Mouse (Mus musculus): ENCODE measurements at regions not wholly inside any gene's neighbourhood (a gene's known extent, or its start where the extent isn't known, plus 50 kb on each side); places are given as distances from the start of the nearest gene placed in this dataset.

DNA sequence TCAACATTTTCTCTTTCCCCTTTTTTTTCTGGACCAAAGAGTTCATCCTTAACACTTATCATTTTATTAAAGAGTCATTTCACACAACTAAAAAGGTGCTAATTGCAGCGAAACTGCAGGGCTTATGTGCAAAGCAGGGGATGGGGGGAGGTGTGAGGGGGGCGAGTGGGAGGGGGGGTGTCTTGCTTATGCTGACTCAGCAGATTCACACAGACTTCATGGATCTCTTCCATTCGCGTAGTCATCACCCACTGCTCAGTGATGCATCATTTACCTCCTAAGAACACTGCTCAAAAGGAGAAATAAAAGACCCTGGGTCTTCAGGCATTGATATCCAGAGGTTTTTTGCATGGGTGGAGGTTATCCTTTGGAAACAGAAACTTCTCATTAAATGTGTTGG lies 800.3 kb upstream of the Jmjd1c start:
- no peak; the same call in 1 of the 2 replicates for ATAC-seq (replicated peaks; ENCODE audit: low FRiP score)
- H3K9me3 ChIP-seq (ENCODE audit: control insufficient read depth, low read length): no peaks in the 10 kb centered on the region
- WGBS: 60% methylated on average over 4 of the region's 4 CpGs

DNA sequence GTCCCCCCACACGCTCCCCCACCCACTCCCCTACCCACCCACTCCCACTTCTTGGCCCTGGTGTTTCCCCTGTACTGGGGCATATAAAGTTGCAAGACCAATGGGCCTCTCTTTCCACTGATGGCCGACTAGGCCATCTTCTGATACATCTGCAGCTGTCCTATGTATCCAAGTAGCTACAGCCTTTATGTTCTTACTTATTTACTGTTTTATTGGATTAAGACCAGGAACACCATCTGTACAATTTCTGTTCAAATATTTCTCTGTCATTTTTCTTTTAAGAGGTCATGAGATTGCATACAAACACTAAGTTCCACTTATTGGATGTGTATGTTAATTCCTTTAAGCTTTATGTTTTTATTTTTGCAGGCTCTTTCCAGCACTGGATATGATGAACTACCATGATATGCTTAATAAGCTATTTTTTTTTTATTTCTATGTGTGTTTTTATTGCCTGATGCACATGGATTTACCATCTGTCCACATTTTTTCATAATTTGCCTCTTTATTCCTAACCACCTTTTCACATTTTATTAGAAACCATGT lies 792.6 kb upstream of the Jmjd1c start:
- Histone ChIP-seq H3K9ac (ENCODE audit: low read length) (no peak overlapping the region), H3K4me3 (ENCODE audit: low read depth, low read length) (no peak overlapping the region), H3K27me3 (ENCODE audit: control insufficient read depth, insufficient read depth, low read length) (no peaks in the 10 kb centered on the region), H3K4me2 (ENCODE audit: low read depth, low read length, severe bottlenecking) (no peak overlapping the region), H3K27ac (ENCODE audit: low read depth, low read length) (no peak overlapping the region), H3K9me3 (ENCODE audit: control insufficient read depth, low read length) (no peaks in the 10 kb centered on the region), H3K4me1 (replicated peaks; ENCODE audit: control insufficient read depth, insufficient read depth, low read length) (no peaks in the 10 kb centered on the region), H3K36me3 (ENCODE audit: control insufficient read depth, insufficient read depth, low read length) (no peaks in the 10 kb centered on the region)
- no peak for DNase-seq (ENCODE audit: low spot score)
- ATAC-seq (replicated peaks; ENCODE audit: low FRiP score): no peak
- WGBS: 82% methylated on average over 2 of the region's 2 CpGs

More for the DNA sequence above, 800.3 kb upstream of the Jmjd1c start:
- Histone ChIP-seq H3K4me3 (ENCODE audit: low read depth, low read length) (no peak overlapping the region), H3K4me1 (replicated peaks; ENCODE audit: control insufficient read depth, insufficient read depth, low read length) (no peaks in the 10 kb centered on the region), H3K27me3 (ENCODE audit: control insufficient read depth, insufficient read depth, low read length) (no peaks in the 10 kb centered on the region), H3K27ac (ENCODE audit: low read depth, low read length) (no peak overlapping the region), H3K9ac (ENCODE audit: low read length) (no peak overlapping the region), H3K4me2 (ENCODE audit: low read depth, low read length, severe bottlenecking) (no peak overlapping the region), H3K36me3 (ENCODE audit: control insufficient read depth, insufficient read depth, low read length) (no peaks in the 10 kb centered on the region)
- DNase-seq (ENCODE audit: low spot score): no peak

DNA sequence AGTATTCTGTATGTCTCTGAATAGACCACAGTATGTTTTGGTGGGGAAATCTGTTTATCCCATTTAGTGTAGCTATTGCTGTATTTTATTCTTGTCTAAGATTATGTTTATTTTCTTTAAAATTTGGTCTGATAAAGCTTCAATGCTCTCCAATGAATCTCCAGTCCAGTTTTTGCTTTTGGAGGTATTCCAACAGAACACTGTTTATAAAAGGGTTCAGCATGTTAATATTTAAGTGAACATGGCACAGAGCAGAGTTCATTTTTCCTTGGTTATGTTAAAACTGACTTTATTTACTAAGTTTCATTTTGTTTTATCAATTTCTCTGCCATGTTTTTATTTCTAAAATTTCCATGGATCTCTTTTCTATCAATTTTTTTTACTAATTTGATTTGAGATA lies 791.0 kb upstream of the Jmjd1c start:
- no peaks in the 10 kb centered on the region for H3K27me3 ChIP-seq (ENCODE audit: control insufficient read depth, insufficient read depth, low read length)
- H3K27ac ChIP-seq (ENCODE audit: low read depth, low read length): no peak overlapping the region
- H3K4me3 ChIP-seq (ENCODE audit: low read depth, low read length): no peak overlapping the region

DNA sequence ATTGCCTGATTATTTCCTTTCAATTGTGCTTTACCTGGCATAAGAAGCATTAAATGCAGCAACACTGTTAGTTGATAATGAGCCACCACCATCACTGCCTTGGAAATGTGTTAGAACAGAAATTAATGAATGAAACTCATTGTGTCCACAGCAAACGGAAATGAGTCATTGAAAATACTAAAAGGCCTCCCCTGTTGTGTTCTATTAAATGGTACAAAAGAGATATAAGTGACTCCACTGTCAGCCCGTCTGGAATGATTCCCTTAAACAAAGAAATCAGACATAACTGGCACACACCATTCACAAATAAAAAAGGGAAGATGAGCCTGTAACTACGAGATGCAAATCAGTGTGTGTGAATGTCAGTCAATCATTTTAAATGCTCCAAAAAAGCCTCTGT lies 764.8 kb upstream of the Jmjd1c start:
- Histone ChIP-seq H3K4me2 (ENCODE audit: low read depth, low read length, severe bottlenecking) (no peak overlapping the region), H3K4me3 (ENCODE audit: low read depth, low read length) (no peak overlapping the region), H3K27ac (ENCODE audit: low read depth, low read length) (no peak overlapping the region), H3K36me3 (ENCODE audit: control insufficient read depth, insufficient read depth, low read length) (no peaks in the 10 kb centered on the region), H3K9ac (ENCODE audit: low read length) (no peak overlapping the region), H3K27me3 (ENCODE audit: control insufficient read depth, insufficient read depth, low read length) (no peaks in the 10 kb centered on the region), H3K4me1 (replicated peaks; ENCODE audit: control insufficient read depth, insufficient read depth, low read length) (no peaks in the 10 kb centered on the region), H3K9me3 (ENCODE audit: control insufficient read depth, low read length) (no peaks in the 10 kb centered on the region)
- ATAC-seq (replicated peaks; ENCODE audit: low FRiP score) (no peak), DNase-seq (ENCODE audit: low spot score) (no peak)
- 38% methylated on average over 3 of the region's 3 CpGs for WGBS

More for the DNA sequence above, 791.0 kb upstream of the Jmjd1c start:
- DNase-seq (ENCODE audit: low spot score): no peak
- Histone ChIP-seq H3K9ac (ENCODE audit: low read length) (no peak overlapping the region), H3K9me3 (ENCODE audit: control insufficient read depth, low read length) (no peaks in the 10 kb centered on the region), H3K4me1 (replicated peaks; ENCODE audit: control insufficient read depth, insufficient read depth, low read length) (no peaks in the 10 kb centered on the region), H3K4me2 (ENCODE audit: low read depth, low read length, severe bottlenecking) (no peak overlapping the region), H3K36me3 (ENCODE audit: control insufficient read depth, insufficient read depth, low read length) (no peaks in the 10 kb centered on the region)
- ATAC-seq (replicated peaks; ENCODE audit: low FRiP score): no peak

DNA sequence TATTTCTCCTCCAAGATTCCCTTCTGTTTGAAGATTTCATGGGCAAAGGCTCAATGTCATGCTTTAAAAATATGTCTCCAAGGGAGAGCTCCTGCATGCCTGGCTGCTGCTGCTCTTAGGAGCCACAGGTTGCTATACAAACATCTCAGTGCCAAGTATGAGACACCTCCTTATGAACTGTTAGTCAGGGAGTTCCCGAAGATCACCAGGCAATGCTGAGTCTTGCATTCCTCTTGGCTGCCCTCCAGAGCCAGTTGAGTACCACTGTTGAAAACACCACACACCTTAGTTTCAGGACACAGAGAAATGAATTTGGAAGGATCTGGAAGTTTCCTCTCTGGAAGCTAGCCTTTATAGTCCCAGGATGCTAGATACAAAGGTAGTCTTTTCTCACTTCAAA lies 757.9 kb upstream of the Jmjd1c start:
- H3K4me2 ChIP-seq (ENCODE audit: low read depth, low read length, severe bottlenecking): no peak overlapping the region
- H3K4me1 ChIP-seq (replicated peaks; ENCODE audit: control insufficient read depth, insufficient read depth, low read length): no peaks in the 10 kb centered on the region
- ATAC-seq (replicated peaks; ENCODE audit: low FRiP score) (no peak), DNase-seq (ENCODE audit: low spot score) (no peak)
- no peaks in the 10 kb centered on the region for H3K36me3 ChIP-seq (ENCODE audit: control insufficient read depth, insufficient read depth, low read length)
- H3K4me3 ChIP-seq (ENCODE audit: low read depth, low read length): no peak overlapping the region
- H3K27ac ChIP-seq (ENCODE audit: low read depth, low read length): no peak overlapping the region
- WGBS: 89% methylated on average over 1 of the region's 1 CpGs
- no peaks in the 10 kb centered on the region for H3K9me3 ChIP-seq (ENCODE audit: control insufficient read depth, low read length)
- H3K27me3 ChIP-seq (ENCODE audit: control insufficient read depth, insufficient read depth, low read length): no peaks in the 10 kb centered on the region
- no peak overlapping the region for H3K9ac ChIP-seq (ENCODE audit: low read length)

DNA sequence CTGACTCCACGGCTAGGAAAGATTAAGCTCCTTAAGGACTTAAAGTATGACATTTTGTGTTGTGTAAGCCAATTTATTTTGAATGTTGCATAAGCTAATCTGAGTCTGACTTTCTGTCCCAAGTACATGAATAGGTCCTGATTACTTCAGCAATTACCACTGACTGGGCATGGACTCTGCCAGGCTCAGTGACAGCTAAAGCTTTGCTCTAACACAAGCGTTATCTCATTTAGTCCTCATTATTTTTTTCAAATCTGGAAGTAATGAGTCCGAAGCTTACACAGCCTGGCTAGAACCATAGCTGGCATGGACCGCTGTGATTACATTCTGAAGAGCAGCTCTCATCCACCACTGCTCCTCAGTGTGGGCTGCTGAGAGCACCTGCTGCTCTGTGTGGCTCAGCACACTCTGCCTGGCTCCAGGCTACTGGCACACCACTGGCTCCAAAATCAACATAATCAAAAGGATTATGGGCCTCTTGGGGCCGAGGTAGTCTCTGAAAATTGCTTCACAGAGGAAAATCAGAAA lies 753.0 kb upstream of the Jmjd1c start:
- Histone ChIP-seq H3K4me1 (replicated peaks; ENCODE audit: control insufficient read depth, insufficient read depth, low read length) (no peaks in the 10 kb centered on the region), H3K27me3 (ENCODE audit: control insufficient read depth, insufficient read depth, low read length) (no peaks in the 10 kb centered on the region), H3K9ac (ENCODE audit: low read length) (no peak overlapping the region), H3K9me3 (ENCODE audit: control insufficient read depth, low read length) (no peaks in the 10 kb centered on the region), H3K4me2 (ENCODE audit: low read depth, low read length, severe bottlenecking) (no peak overlapping the region), H3K27ac (ENCODE audit: low read depth, low read length) (no peak overlapping the region), H3K4me3 (ENCODE audit: low read depth, low read length) (no peak overlapping the region), H3K36me3 (ENCODE audit: control insufficient read depth, insufficient read depth, low read length) (no peaks in the 10 kb centered on the region)
- WGBS: 58% methylated on average over 5 of the region's 5 CpGs
- ATAC-seq (replicated peaks; ENCODE audit: low FRiP score): no peak
- no peak for DNase-seq (ENCODE audit: low spot score)

DNA sequence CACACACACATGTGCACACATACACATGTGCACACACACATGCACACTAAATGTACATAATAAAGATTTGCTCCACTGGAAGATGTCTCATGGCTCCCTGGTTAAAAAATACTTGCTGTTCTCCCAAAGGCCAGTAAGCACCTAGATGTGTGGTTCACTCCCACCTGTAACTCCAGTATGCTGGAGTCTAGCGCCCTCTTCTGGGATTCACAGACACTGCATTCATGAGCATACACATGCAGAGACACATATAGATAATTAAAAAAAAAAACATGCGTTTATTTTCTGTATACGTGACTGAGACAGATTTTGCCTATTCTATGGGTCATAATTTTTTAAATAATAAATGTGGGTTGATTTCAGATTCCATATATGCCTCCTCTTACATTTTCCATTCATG lies 747.5 kb upstream of the Jmjd1c start:
- Histone ChIP-seq H3K4me2 (ENCODE audit: low read depth, low read length, severe bottlenecking) (no peak overlapping the region), H3K27me3 (ENCODE audit: control insufficient read depth, insufficient read depth, low read length) (no peaks in the 10 kb centered on the region), H3K9ac (ENCODE audit: low read length) (no peak overlapping the region), H3K9me3 (ENCODE audit: control insufficient read depth, low read length) (no peaks in the 10 kb centered on the region), H3K4me1 (replicated peaks; ENCODE audit: control insufficient read depth, insufficient read depth, low read length) (no peaks in the 10 kb centered on the region), H3K4me3 (ENCODE audit: low read depth, low read length) (no peak overlapping the region), H3K36me3 (ENCODE audit: control insufficient read depth, insufficient read depth, low read length) (no peaks in the 10 kb centered on the region), H3K27ac (ENCODE audit: low read depth, low read length) (no peak overlapping the region)
- ATAC-seq (replicated peaks; ENCODE audit: low FRiP score) (no peak), DNase-seq (ENCODE audit: low spot score) (no peak)
- WGBS: 71% methylated on average over 3 of the region's 3 CpGs

DNA sequence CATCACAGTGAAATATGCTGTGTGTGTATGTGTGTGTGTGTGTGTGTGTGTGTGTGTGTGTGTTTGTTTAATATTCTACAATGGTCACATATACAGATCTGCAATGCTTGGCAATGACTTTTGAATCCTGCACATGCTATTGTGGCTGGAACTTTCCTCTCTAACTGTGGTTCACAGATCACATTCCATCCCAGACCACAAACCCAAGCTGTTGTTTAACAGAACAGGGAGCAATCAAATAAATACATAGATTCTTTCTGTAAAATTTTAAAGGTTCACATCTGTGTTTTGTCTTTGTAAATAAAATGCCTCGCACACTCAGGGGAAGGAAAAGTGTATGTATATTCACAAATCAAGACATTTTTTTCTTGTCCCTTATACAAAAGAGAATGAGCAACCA lies 744.9 kb upstream of the Jmjd1c start:
- H3K4me2 ChIP-seq (ENCODE audit: low read depth, low read length, severe bottlenecking): no peak overlapping the region
- H3K9me3 ChIP-seq (ENCODE audit: control insufficient read depth, low read length): no peaks in the 10 kb centered on the region
- no peaks in the 10 kb centered on the region for H3K4me1 ChIP-seq (replicated peaks; ENCODE audit: control insufficient read depth, insufficient read depth, low read length)
- WGBS: 85% methylated on average over 1 of the region's 1 CpGs
- no peak overlapping the region for H3K4me3 ChIP-seq (ENCODE audit: low read depth, low read length)
- DNase-seq (ENCODE audit: low spot score): no peak
- H3K27ac ChIP-seq (ENCODE audit: low read depth, low read length): no peak overlapping the region
- no peak overlapping the region for H3K9ac ChIP-seq (ENCODE audit: low read length)
- no peaks in the 10 kb centered on the region for H3K36me3 ChIP-seq (ENCODE audit: control insufficient read depth, insufficient read depth, low read length)
- no peaks in the 10 kb centered on the region for H3K27me3 ChIP-seq (ENCODE audit: control insufficient read depth, insufficient read depth, low read length)
- no peak for ATAC-seq (replicated peaks; ENCODE audit: low FRiP score)

DNA sequence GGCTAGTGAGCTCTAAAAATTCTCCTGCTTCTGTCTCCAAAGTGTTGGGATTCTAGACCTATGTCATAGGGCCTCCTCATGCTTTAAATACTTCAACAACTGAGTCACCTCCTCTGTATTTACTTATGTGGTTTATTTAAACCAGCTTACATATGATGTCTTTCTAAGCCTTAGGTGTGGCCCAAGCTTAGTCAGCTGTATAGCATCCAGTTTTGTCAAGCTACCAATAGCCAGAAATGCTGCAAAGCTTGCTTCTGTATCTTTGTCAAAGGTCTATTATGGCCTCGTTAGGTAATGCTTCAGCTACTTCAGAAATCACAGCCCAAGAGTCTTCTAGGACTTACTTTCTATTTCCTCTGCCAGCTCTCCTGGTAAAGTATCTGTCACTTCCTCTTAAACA lies 741.9 kb upstream of the Jmjd1c start:
- Histone ChIP-seq H3K4me1 (replicated peaks; ENCODE audit: control insufficient read depth, insufficient read depth, low read length) (no peaks in the 10 kb centered on the region), H3K4me2 (ENCODE audit: low read depth, low read length, severe bottlenecking) (no peak overlapping the region), H3K4me3 (ENCODE audit: low read depth, low read length) (no peak overlapping the region), H3K36me3 (ENCODE audit: control insufficient read depth, insufficient read depth, low read length) (no peaks in the 10 kb centered on the region), H3K9ac (ENCODE audit: low read length) (no peak overlapping the region), H3K9me3 (ENCODE audit: control insufficient read depth, low read length) (no peaks in the 10 kb centered on the region), H3K27me3 (ENCODE audit: control insufficient read depth, insufficient read depth, low read length) (no peaks in the 10 kb centered on the region), H3K27ac (ENCODE audit: low read depth, low read length) (no peak overlapping the region)
- no peak for DNase-seq (ENCODE audit: low spot score)
- whole genome bisulfite sequencing: 71% methylated on average over 1 of the region's 1 CpGs
- ATAC-seq (replicated peaks; ENCODE audit: low FRiP score): no peak

All from forebrain, embryonic 11.5 days (tissue).